Mouse (Mus musculus): ENCODE results near the gene Arid3a.

The Arid3a gene

DNA sequence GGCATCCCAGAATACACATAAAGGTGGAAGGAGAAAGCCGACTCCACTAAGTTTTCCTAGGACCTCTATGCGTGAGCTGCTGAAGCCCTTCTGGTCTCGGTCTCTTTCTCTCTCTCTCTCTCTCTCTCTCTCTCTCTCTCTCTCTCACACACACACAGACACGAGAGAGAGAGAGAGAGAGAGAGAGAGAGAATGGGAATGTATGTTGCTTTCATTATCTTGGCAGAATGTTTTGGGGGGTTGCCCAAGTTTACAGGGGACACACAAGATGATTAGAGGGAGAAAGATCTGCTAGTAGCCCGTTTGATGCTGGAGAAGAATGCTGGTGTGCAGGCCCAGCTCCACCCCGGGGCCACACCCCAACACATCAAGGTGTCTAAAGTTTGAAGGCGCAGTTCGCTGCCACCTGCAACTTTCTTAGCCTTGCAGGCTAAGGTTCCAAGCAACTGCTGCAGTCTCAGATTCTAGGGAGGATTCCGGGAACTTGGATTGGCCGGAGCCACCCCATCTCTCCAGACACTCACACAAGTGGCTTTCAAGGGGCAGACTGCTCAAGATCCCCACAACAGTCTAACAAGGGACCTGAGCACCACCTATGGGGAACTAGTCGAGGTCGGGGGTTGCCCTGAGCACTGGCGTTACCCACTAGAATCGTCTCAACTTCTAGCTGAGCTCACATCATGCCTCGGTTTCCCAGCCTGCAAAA, 905 bp upstream of the Arid3a start:
- in situ Hi-C loops (cut with MboI, MseI): loop anchor here in 1 of 2 experiments (5.0 to 10.0 kb wide), 2 partner anchors 44 to 91 kb away; no protein-coding TSS in a partner anchor

DNA sequence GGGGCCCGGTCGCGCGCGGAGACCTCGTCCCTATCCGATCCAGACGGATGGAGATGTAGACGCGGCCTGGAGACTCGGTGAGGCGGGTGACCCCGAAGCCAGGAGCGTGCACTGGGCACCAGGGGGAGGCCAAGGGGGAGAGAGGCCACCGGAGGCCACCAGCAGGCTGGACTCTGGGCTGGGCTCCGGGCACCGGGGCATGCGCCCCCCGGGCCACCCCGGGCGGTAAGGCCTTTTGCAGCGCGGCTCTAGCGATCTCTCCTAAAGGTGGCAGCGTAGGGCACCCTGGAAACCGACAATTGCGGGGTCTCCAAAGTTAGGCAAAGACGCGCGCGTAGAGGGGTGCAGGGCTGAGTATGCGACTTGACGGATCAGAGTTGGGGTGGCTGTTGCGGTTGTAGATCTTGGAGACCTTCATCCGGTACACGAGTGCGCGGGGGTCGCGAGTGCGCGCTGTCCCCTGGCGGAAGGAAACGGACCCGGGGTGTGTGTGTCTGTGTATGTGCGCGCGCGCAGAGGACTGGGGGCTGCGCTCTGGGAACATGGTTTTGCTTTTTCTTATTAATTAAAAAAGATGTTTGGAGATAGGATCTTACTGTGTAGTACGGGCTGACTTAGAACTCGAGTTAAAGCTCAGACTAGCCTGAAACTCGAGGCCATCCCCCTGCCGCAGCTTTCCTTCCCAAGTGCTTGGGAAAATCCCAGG, 634 bp downstream of the Arid3a start:
- in situ Hi-C loops (cut with MboI, MseI): loop anchor here in 1 of 2 experiments (5.0 to 10.0 kb wide), 2 partner anchors 45 to 93 kb away; no protein-coding TSS in a partner anchor

DNA sequence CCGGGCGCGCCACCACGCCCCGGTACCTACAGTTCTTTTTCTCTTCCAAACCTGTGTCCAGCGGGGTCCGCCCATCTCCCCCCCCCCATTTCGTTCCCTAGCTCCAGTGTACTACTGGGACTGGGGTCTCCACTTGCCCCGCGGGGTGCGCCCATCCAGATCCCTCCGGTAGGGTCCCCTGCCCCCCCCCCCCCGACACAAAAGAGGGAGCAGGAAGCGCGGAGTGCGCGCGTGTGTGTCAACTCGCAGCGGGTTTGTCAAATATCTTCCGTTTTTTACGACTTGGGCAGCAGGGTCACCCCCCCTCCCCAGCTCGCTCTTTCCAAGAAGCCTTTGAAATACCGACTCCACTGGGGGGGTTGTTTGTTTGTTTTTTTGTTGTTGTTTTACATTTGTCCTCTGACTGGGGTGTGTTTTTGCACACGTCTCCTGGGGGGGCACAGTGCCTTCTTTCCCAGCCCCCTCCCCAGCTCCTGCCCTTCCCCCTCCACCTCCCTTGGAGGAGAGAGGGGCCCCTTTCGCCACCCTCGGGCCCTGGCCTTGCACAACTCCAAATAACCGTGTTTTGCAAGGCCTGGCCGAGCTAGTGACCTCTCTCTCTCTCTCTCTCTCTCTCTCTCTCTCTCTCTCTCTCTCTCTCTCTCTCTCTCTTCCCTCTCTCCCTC, 1.3 kb downstream of the Arid3a start:
- in situ Hi-C loops (cut with MboI, MseI): loop anchor here in 1 of 2 experiments (5.0 to 10.0 kb wide), 2 partner anchors 46 to 93 kb away; no protein-coding TSS in a partner anchor

DNA sequence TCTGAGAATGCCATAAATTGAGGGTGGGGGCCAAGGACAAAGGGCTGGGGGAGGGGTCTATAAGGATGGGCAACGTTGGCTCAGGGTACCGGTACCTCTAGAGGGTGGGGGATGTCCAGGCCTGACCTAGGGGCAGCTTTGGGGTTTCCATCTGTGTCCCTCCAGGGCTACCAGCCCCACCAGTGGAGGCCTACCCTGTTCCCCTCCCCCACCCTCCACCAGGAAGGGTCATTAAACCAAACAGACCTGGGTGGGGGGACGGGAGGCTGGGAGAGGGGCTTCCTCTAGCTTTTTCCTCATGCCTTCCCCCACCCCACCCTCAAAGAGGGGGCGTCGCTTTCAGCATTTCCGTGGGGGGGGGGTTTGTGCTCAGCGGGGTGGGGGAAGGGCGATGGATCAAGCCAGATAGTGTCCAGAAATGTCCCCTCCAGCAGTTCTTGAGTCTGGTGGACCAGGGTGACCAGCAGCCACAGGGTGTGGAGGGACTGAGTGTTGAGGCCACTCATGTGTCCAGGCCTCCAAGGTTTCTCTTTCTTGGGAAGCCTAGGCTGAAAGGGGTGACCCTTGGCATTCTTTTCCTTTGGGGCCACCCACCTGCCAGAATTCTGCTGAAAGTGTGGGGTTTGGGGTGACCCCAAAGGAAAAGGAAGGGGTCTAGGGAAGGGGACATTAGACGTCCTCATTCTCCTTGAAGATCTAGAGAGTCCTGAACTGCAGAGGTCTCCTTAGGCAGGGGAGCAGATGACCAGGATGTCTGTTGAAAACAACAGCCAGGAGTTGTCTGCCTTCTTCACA, 2.3 kb downstream of the Arid3a start:
- in situ Hi-C loops (cut with MboI, MseI): loop anchor here in 1 of 2 experiments (5.0 to 10.0 kb wide), 2 partner anchors 47 to 94 kb away; no protein-coding TSS in a partner anchor

DNA sequence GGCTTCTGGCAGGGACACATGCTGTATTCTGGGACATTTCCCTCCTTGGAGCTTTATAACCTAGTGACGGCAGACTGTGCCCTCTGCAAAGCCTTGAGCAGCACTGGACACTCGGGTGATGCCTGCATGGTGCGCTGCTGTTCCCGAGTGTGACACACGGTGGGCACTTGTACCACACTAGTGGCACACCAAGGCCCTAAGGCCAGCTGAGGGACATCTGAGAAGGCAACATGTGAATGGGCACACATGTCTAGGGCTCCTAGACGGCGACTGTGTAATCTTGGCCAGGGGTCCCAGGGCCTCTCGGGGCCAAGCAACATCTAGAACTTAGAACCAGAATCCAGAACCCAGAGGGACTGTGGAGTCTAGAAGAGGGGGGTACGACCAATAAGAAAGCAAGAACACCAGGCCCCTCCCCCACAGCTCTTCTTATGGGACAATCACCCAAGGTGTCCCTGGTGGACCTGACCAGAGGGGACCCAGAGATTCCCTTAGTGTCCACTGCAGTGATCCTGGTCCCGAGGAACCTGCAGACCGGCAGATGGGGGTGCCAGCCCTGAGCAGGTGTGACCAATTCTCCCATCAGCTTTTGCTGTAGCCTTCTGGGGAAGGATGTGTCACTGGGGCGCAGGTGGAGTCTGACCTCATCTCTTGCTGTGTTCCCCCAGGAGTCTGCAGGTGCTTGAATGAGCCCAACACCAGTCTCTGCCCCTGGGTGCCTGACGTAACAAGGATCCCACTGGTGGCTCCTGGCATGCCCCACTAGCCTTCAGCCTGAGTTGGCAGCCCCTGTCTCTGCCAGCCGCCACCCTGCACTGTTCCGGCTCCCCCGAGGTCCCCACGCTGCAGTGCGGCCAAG, 3.4 kb downstream of the Arid3a start:
- in situ Hi-C loops (cut with MboI, MseI): loop anchor here in 1 of 2 experiments (5.0 to 10.0 kb wide), 2 partner anchors 48 to 95 kb away; no protein-coding TSS in a partner anchor

DNA sequence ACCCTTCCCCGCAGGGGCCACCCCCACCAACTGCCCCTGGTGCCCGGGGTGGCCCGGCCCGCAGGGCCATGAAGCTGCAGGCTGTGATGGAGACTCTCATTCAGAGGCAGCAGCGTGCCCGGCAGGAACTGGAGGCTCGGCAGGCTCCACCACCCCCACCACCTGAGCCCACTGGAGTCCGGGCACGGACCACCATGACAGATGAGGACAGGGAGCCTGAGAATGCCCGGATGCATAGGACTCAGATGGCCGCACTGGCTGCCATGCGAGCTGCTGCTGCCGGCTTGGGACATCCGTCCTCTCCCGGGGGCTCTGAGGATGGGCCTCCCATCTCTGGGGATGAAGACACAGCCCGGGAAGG, 4.0 kb downstream of the Arid3a start:
- in situ Hi-C loops (cut with MboI, MseI): no loop called here

DNA sequence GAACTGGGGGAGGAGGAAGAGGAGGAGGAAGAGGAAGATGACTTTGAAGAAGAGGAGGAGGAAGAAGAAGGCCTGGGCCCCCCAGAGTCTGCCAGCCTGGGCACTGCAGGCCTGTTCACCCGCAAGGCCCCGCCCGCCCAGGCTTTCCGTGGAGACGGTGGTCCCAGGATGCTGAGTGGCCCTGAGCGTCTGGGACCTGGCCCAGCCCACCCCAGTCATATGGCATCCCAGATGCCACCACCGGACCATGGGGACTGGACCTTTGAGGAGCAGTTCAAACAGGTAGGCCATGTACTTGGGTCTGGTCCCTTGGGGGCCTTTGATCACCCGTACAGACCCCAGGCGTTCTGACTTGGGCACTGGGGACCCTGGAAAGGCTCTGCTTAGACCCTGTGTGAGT, 5.0 kb downstream of the Arid3a start:
- in situ Hi-C loops (cut with MboI, MseI): no loop called here

DNA sequence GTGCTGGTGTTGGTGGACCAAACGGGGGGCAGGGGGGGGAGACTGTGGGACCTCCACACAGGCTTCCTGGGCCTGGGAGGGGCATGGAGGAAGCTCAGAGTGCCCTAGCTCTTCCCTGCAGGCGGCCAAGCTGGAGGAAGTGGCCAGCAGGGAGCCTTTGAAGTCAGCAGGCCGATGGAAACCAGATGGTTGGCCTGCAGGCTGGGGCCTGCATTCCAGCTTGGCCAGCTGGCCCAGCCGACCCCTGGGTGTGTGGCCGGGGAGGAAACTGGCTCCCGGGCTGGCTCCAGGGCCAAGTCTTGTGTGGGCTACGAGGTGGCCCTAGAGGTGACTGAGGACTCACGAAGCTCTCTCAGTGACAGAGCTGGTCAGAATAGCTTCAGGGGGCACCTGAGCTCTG, 5.9 kb downstream of the Arid3a start:
- in situ Hi-C loops (cut with MboI, MseI): no loop called here

DNA sequence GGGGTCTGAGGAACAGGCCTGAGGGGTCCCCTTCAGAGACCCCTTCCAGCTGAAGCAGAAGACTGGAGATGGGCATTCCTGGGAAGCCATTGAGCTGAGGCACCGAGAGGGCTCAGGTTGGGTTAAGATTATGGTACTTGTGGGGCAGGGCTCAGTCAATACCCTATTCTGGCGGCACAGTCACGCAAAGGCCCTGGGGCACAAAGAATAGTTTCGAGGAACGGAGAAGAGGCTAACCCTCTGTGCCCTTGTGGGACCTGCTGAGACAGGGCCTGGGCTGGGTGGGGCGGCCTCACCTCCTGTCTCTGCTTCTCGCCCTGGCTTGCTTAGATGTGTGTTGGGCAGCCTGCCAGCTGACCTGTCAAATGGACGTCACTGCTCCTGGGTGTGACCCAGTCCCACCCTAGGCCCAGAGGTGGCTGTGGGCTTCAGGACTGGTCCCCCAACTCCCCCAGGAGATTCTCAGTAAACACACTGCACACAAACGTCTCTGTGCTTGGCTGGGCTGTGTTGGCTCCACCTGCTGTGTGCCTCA, 6.4 kb downstream of the Arid3a start:
- in situ Hi-C loops (cut with MboI, MseI): no loop called here

DNA sequence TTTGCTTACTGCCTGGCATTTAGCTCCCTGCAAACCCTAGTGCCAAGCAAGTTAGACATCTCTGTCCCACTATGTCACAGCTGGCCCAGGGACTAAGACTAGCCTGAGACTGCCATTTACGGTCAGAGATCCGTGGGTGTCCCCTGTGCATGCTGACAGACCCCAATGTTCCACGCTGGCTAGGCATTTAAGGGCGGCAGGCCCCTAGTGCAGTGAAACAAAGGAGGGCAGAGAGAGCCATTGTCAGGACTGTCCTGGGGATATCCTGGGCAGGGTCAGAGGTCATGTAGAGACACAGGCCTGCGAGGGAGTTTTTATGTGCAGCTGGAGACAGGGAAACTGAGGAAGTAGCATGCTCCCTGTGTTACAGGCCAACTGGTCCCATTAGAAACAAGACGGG, 7.0 kb downstream of the Arid3a start:
- in situ Hi-C loops (cut with MboI, MseI): no loop called here

DNA sequence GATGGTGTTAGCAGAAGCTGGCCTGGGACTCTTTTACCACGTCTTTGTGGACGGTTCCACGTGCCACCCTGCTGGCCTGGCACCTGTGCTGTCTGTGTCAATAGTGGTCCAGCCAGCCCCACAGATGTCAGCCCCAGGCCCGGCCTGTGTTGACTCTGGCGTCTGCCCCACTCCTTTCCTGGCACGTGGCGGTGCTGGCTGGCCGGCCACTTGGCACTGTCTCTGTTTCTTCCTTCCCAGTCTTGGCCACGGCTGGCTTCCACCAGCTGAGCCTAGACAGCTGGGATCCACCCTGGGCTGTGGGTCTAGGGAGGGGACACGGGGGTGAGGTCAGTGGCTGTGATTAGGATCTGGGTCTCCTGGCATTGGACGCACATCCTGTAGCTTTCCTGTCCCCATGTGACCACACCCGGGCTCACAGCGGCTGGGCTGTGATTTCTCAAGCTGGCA, 7.5 kb downstream of the Arid3a start:
- in situ Hi-C loops (cut with MboI, MseI): no loop called here

DNA sequence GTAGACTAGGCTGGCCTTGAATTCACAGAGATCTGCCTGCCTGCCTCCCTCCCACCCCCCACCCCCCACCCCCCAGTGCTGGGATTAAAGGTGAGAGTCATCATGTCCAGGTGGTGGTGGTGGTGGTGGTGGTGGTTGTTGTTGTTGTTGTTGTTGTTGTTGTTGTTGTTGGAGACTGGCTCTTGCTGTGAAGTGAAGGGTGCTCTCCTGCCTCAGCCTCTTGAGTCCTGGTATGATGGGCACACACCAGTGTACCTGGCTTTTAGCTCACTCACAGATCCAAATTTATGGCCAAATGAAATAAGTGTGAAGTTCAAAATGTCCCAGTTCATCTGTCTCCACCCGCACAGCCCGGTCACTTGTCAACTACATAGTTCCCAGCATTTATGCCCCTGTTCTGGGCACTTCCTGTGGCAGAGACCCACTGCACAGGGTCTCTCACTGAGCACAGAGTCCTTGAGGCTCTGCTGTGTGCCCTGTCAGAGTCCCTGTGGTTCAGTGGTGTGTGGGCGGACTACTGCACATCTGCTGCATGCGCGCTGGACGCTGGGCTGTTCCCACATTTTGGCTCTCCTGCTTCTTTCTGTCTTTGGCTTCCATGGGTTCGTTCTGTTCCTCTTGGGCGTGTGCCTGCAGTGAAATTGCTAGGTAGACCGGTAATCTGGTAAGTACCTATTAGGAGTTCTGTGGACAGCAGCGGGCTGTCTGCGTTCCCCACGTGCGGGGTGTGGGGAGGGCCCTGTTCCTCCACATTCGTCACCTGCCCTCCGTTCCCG, 8.1 kb downstream of the Arid3a start:
- in situ Hi-C loops (cut with MboI, MseI): no loop called here

DNA sequence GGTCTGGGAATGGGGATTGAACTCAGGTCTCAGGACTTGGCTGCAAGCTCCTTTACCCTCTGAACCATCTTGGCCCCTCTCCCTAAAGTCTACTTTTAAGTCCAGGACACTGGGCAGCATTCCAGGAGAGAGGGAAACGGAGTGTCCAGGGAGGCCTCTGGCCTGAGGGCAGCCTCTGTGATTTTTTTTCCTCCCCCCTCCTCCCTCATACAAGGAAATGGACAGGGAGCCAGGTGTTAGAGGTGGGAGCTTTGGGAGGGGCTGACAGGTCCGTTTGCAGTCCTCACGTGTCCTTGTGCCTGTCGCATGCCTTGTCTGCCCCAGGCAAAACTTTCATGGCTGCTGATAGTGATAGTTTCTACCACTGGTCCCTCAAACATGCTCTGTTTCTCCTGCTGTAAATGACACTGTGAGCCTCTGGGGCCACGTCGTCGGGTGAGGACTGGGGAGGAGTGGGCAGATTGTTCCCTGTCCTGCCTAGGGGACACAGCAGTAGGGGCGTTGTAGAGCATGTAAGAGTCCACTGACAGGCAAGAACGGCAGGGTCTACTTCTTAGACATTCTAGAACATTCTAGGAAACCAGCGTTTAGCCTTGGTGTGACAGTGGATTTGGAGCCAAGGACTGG, 9.6 kb downstream of the Arid3a start:
- in situ Hi-C loops (cut with MboI, MseI): no loop called here

DNA sequence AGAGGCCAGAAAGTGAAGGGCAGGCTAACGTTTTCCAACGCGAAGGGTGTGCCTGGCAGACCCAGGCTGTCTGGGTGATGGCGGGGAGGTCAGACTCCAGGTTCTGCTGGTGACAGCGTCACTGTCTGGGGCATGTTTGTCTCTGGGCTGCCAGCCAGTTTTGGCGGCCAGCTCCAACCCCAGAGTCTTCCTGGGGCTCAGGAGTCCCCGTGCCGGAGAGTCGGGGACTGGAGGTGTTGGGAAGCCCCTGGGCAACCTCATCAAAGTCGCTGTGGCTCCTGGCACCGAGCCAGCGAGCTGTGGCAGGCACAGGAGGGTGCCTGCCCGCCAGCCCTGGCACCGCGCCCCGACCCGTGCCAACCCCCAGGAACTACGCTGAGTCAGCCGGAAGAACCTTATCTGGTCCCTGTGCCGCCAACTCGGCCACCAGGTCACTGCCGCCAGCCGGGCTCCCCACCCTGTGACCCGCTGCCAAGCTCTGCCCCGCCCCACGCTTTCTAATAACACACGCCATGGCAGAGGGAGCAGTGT, 10.1 kb downstream of the Arid3a start:
- in situ Hi-C loops (cut with MboI, MseI): no loop called here

DNA sequence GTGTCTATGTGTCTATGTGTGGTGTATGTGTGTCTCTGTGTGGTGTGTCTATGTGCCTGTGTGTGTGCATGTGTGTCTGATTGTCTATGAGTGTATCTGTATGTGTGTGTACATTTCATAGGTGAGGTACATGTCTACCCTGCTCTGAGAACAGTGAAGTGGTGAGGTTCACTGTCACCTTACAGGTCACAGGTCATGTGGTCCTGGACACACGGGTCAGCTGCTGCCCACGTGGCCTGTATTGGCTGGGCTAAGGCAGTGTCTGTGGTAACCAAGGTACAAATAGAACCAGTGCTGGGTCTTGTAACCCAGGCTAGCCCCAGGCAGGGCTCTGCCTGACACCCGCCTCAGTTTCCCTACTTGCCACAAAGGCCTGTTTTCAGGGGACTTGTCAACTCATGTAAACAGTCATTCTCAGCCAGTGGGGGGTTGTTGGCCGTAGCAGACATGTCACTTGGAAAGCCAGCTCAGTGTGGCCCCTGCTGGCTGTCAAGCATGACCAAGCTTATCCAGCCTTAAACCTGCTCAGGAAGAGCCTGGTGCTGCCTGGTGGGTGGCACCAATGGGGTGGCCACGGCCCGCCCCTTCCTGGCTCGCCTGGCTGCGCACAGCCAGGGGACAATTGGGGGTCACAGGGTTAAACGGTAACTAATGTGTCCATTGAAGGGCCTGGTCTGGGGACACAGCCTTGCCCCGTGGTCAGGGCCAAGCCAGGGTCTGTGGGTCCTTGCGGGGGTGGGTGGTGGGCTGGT, 11.1 kb downstream of the Arid3a start:
- in situ Hi-C loops (cut with MboI, MseI): no loop called here

DNA sequence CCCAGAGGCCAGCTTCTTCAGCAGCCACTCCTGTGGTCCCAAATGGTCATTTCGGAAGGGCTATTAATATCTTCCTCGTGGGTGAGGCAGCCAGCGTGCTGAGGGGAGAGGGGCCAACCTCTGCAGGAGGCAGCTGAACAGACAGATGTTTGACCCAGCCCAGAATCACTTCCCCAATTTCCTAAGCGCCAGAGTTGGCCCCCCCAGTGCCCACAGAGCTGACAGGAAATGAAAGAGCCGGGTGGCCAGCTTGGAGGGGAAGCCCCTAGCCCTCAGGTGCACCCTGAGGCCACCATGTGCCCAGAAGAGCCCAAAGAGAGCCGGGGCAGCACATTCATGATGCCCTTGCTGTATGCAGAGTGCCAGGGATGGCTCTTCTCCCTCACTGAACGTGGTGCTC, 13.9 kb downstream of the Arid3a start:
- in situ Hi-C loops (cut with MboI, MseI): no loop called here

DNA sequence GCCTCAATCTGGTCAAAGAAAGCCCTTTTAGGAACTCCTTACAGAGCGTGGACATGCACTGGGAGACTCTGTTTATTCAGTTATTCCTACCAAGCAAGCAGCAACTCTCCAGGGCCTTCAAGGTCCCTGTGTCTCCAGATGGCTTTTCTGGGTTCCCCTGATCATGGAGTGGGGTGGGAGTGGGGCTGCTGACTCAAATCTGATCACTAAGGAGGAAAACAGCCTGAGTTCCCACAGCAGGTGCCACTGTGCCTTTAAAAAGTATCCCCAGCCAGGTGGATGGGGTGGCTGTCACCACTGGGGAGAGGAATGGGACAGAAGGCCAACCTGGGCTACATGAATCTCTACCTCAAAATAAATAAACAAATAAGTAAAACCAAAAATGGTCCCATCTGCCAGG, 16.1 kb downstream of the Arid3a start:
- in situ Hi-C loops (cut with MboI, MseI): no loop called here

DNA sequence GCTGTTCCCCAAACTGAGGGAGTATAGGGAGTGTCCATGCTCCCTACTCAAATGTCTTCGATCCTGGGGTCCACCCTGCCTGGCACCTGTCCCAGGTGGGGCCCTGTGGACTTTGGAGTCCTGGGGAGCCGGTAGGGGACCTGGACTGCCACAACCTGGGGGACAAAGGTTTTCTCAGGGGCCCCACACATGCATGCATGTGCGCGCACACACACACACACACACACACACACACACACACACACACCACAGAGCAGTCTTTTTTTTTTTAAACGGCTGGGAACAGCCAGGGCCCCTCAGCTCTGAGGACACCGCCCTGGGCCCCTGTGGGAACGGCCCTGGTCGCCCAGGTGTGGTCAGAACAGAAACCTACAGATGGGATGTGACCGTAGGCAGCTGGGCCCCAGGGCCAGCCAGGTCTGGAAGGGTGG, 16.6 kb downstream of the Arid3a start:
- in situ Hi-C loops (cut with MboI, MseI): no loop called here
